Mouse (Mus musculus) brain, embryonic 14.5 days (tissue): ENCODE results near the gene Tgfb1.

Source experiments
- CTCF ChIP-seq: fragments of 200-500 bp; IDR thresholded peaks from 2 replicates; pipeline ENCODE4 v1.5.1; 2012; ENCODE audit warnings: inconsistent platforms, mild to moderate bottlenecking, moderate library complexity, borderline replicate concordance; ENCODE audit not compliant: insufficient read depth, insufficient read length; ENCODE audit errors: extremely low read depth
- POLR2A ChIP-seq: fragments of 200-500 bp; IDR thresholded peaks from 2 replicates; pipeline ENCODE4 v1.6.1; 2012; ENCODE audit warnings: mild to moderate bottlenecking, inconsistent platforms, borderline replicate concordance; ENCODE audit not compliant: poor library complexity, insufficient read depth, insufficient read length, severe bottlenecking; ENCODE audit errors: extremely low read depth

- TF ChIP-seq POLR2A (no peak), CTCF (no peak)
Observed at GRCm38 (mm10) chr7:25753643-25754438, 67.0 kb downstream of the Tgfb1 start.
